Mouse (Mus musculus) forebrain, embryonic 16.5 days (tissue): ENCODE results near the gene Fut7. TPM values are rescaled to one million over a fixed set of nuclear protein-coding genes. Genes with fewer than 3 reads are reported as not detected.
A peak's percentile ranks its signal among the peaks of the same experiment; 100 is the strongest.

Experiments used
- ATAC-seq: fragments of 200-750 bp; cut with Nextera tagmentation; 2 replicates; pipeline ENCODE4 v1.8.0; 2017; ENCODE audit warnings: mild to moderate bottlenecking, moderate library complexity
- H3K27ac ChIP-seq: fragments of 300-500 bp; sonication (generic); 2 replicates; pipeline ENCODE4 v1.5.1; 2014; ENCODE audit warnings: low read length, control low read depth
- H3K27me3 ChIP-seq: fragments of 300-500 bp; sonication (generic); replicated peaks from 2 replicates; pipeline ENCODE4 v1.6.1; 2014; ENCODE audit warnings: low read length; ENCODE audit not compliant: control insufficient read depth, insufficient read depth
- H3K36me3 ChIP-seq: fragments of 300-500 bp; sonication (generic); 2 replicates; pipeline ENCODE4 v1.6.1; 2014; ENCODE audit not compliant: control insufficient read depth, insufficient read depth
- H3K4me1 ChIP-seq: fragments of 300-500 bp; sonication (generic); replicated peaks from 2 replicates; pipeline ENCODE4 v1.6.1; 2014; ENCODE audit warnings: low read length; ENCODE audit not compliant: control insufficient read depth, insufficient read depth
- H3K4me2 ChIP-seq: fragments of 300-500 bp; sonication (generic); 2 replicates; pipeline ENCODE4 v1.6.1; 2014; ENCODE audit warnings: mild to moderate bottlenecking, low read length, control low read depth
- H3K4me3 ChIP-seq: fragments of 300-500 bp; sonication (generic); replicated peaks from 2 replicates; pipeline ENCODE4 v1.5.1; 2014; ENCODE audit warnings: mild to moderate bottlenecking, low read length, control low read depth
- H3K9ac ChIP-seq: fragments of 300-500 bp; sonication (generic); replicated peaks from 2 replicates; pipeline ENCODE4 v1.6.1; 2014; ENCODE audit warnings: low read depth, low read length, control low read depth
- H3K9me3 ChIP-seq: fragments of 300-500 bp; sonication (generic); 2 replicates; pipeline ENCODE4 v1.6.1; 2016; ENCODE audit warnings: low read length; ENCODE audit not compliant: control insufficient read depth
- WGBS: fragments of 180-500 bp; shearing (Covaris S2); extraction: QIAGEN DNeasy Blood & Tissue Kit; methylation state at CpG from one replicate; pipeline ENCODE4 v1.1.7; 2014; 5-methylcytosine and 5-hydroxymethylcytosine counted together
- polyA plus RNA-seq: library from polyadenylated mRNA; unstranded; fragments of >200 nt; fragmentation: Nextera tagmentation; extraction: Ambion mirVana; gene quantifications from 2 replicates; pipeline ENCODE4 v1.2.1, GENCODE M21; 2015

Fut7 gene
- polyA plus RNA-seq, 1 experiment from 2014 or later = not detected

GRCm38 (mm10) chr2:25397010-25397409 lies 26.1 kb upstream of the Fut7 start:
- ATAC-seq = no peak
- Histone ChIP-seq H3K9me3 (no peaks in the 10 kb centered on the region), H3K4me3 (no peak overlapping the region), H3K4me2 (no peak overlapping the region), H3K4me1 (peaks cover 21% of the 10 kb centered on the region), H3K27me3 (peaks cover 44% of the 10 kb centered on the region), H3K27ac (no peak overlapping the region), H3K36me3 (no peaks in the 10 kb centered on the region), H3K9ac (no peak overlapping the region)
- 45% methylated on average over 1 of the region's 1 CpGs for WGBS

DNA sequence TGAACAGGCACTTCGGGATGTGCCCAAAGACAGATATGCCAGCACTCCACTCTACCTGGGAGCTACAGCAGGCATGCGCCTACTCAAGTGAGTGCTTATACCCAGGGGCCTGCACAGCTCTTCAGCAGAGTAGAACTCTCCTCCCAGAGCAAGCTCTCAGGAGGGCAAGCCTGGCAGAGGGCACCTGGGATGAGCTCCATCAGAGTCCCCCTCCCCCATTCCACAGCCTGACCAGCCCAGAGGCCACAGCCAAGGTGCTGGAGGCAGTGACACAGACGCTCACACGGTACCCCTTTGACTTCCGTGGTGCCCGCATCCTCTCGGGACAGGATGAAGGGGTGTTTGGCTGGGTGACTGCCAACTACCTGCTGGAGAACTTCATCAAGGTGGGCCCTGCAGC lies 25.0 kb upstream of the Fut7 start:
- H3K4me2 ChIP-seq = no peak overlapping the region
- no peak overlapping the region for H3K27ac ChIP-seq
- no peak overlapping the region for H3K9ac ChIP-seq
- no peak for ATAC-seq
- peaks cover 44% of the 10 kb centered on the region for H3K27me3 ChIP-seq
- no peaks in the 10 kb centered on the region for H3K9me3 ChIP-seq
- WGBS = 87% methylated on average over 7 of the region's 7 CpGs
- no peaks in the 10 kb centered on the region for H3K36me3 ChIP-seq
- no peak overlapping the region for H3K4me3 ChIP-seq
- H3K4me1 ChIP-seq = peaks cover 26% of the 10 kb centered on the region

DNA sequence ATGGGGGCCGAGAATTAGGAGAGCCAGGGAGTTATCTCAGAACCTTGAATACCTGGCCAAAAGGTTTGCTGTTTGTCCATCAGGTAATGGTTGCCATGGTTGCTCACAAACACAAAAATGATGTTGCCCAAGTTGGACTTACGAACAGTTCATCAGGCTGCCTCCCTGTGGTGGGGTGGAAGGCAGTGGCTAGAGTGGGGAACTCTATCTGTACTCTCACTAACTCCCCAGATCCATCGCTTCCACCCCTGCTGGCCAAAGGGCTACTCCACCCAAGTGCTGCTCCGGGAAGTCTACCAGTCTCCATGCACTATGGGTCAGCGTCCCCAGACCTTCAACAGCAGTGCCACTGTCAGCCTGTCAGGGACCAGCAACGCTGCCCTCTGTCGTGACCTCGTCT lies 24.0 kb upstream of the Fut7 start, which contains the start of gene Npdc1:
Gene Npdc1, plus strand, starts transcription at position 301 of the 400 bp plus-strand sequence.
- Histone ChIP-seq H3K27me3 (peaks cover 44% of the 10 kb centered on the region), H3K27ac (no peak within 1 kb of the TSS), H3K9ac (no peak within 1 kb of the TSS), H3K36me3 (no peaks in the 10 kb centered on the region), H3K4me3 (no peak within 1 kb of the TSS), H3K9me3 (no peaks in the 10 kb centered on the region), H3K4me1 (peaks cover 29% of the 10 kb centered on the region), H3K4me2 (no peak within 1 kb of the TSS)
- WGBS = 68% methylated on average over 8 of the region's 8 CpGs
- no peak for ATAC-seq

GRCm38 (mm10) chr2:25400291-25400690 lies 22.8 kb upstream of the Fut7 start:
- no peak for ATAC-seq

GRCm38 (mm10) chr2:25400764-25401163 lies 22.3 kb upstream of the Fut7 start:
- Histone ChIP-seq H3K4me1 (peaks cover 38% of the 10 kb centered on the region), H3K4me2 (peak overlapping the region; percentile 68), H3K27ac (no peak overlapping the region), H3K27me3 (peaks cover 33% of the 10 kb centered on the region), H3K9me3 (no peaks in the 10 kb centered on the region), H3K36me3 (no peaks in the 10 kb centered on the region), H3K4me3 (peak overlapping the region; percentile 37), H3K9ac (peak overlapping the region; percentile 47)
- WGBS = 3% methylated on average over 17 of the region's 17 CpGs
- ATAC-seq = no peak

More at GRCm38 (mm10) chr2:25400291-25400690, 22.8 kb upstream of the Fut7 start:
- H3K4me3 ChIP-seq = peak overlapping the region; percentile 37
- WGBS = 25% methylated on average over 16 of the region's 16 CpGs
- no peaks in the 10 kb centered on the region for H3K36me3 ChIP-seq
- H3K4me2 ChIP-seq = peak overlapping the region; percentile 68
- H3K27me3 ChIP-seq = peaks cover 36% of the 10 kb centered on the region
- no peak overlapping the region for H3K27ac ChIP-seq
- H3K9ac ChIP-seq = peak overlapping the region; percentile 47
- H3K9me3 ChIP-seq = no peaks in the 10 kb centered on the region
- H3K4me1 ChIP-seq = peaks cover 38% of the 10 kb centered on the region

DNA sequence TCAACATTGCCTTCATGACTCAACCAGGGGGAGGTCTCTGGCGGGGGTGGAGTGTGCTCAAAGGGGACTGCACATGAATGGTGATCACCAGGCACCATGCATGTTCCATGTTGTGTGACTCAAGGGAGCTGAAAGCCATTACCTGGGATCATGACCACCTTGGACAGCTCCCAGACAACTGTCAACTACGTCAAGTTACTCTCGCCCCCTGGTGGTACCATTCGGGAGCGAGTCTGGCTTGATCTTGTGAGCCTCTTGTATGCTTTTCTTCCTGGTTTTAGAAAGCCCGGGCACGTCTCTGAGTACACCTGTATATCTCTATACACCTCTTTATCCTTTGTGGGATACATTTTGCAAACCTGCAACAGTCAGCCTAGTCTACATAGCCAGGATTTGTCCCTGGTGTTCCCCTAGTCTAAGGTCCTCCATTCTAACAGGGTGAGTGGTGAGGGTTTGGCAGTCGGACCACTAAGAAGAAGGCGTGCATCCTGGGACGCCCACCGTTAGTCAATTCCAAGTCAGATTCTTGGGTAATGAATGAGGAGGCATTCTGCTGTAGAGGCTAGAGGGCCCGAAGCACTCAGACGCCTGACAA lies 20.6 kb upstream of the Fut7 start:
- WGBS = under 1% methylated on average over 13 of the region's 13 CpGs
- no peaks in the 10 kb centered on the region for H3K36me3 ChIP-seq
- H3K27me3 ChIP-seq = peaks cover 19% of the 10 kb centered on the region
- peak; percentile 7 for ATAC-seq
- peak overlapping the region; percentile 89 for H3K4me3 ChIP-seq
- peak overlapping the region; percentile 95 for H3K9ac ChIP-seq
- peak overlapping the region; percentile 67 for H3K4me2 ChIP-seq
- peak overlapping the region; percentile 90 for H3K27ac ChIP-seq
- H3K9me3 ChIP-seq = no peaks in the 10 kb centered on the region
- H3K4me1 ChIP-seq = peaks cover 28% of the 10 kb centered on the region

DNA sequence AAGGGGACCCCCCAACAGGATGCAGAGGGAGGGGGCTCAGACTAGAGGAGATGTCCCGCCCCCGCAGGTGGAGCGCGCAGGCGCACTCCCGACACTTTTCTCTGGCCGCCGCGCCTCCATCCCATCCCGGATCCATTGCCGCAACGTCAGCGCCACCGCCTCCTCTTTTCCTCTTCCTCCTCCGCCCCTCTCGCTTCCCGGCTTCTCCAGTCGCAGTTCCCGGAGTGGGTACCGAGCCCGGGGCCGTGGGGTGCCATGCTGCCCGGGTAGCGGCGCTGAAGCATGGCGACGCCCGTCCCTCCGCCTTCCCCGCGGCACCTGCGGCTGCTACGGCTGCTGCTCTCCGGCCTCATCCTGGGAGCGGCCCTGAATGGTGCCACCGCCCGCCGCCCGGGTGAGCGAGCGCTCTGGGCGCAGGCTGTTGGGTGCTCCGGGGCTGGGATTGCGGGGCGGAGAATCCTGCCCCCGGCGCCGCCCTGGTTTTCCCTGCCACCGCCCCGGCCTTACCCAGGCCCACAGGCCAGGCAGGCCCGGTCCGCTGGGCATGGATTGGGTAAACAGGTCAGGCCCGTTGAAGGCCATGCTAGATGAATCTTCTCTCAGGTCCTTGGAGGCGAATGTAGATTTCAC lies 20.0 kb upstream of the Fut7 start:
- H3K27me3 ChIP-seq = peaks cover 13% of the 10 kb centered on the region
- peak overlapping the region; percentile 67 for H3K4me2 ChIP-seq
- peak overlapping the region; percentile 90 for H3K27ac ChIP-seq
- H3K36me3 ChIP-seq = peaks cover 3% of the 10 kb centered on the region; the same call in 1 of the 2 replicates
- no peaks in the 10 kb centered on the region for H3K9me3 ChIP-seq
- WGBS = under 1% methylated on average over 50 of the region's 54 CpGs
- H3K4me3 ChIP-seq = peak overlapping the region; percentile 89
- peaks cover 28% of the 10 kb centered on the region for H3K4me1 ChIP-seq
- H3K9ac ChIP-seq = peak overlapping the region; percentile 95
- ATAC-seq = peak; percentile 87

DNA sequence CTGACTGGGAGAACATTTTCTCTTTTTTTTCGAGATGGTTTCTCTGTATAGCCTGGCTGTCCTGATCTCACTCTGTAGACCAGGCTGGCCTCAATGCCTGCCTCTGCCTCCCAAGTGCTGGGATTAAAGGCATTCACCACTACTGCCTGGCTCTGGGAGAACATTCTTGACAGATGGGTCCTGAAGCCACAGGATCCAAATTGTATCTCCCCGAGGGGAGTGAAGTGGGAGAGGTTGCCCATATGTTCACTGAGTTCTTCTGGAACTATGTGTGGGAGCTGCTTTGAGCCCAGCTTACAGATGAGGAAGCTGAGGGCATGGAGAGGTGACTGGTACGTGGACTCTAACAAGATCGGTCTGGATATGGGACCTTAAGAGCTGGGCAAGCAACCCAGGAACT lies 19.1 kb upstream of the Fut7 start:
- peak overlapping the region; percentile 89 for H3K4me3 ChIP-seq
- ATAC-seq = no peak
- no peak overlapping the region for H3K27ac ChIP-seq
- peak overlapping the region; percentile 95 for H3K9ac ChIP-seq
- H3K4me2 ChIP-seq = peak overlapping the region; percentile 67
- peaks cover 6% of the 10 kb centered on the region; the same call in 1 of the 2 replicates for H3K36me3 ChIP-seq
- peaks cover 28% of the 10 kb centered on the region for H3K4me1 ChIP-seq
- WGBS = 76% methylated on average over 4 of the region's 4 CpGs
- no peaks in the 10 kb centered on the region for H3K9me3 ChIP-seq
- H3K27me3 ChIP-seq = peaks cover 9% of the 10 kb centered on the region

DNA sequence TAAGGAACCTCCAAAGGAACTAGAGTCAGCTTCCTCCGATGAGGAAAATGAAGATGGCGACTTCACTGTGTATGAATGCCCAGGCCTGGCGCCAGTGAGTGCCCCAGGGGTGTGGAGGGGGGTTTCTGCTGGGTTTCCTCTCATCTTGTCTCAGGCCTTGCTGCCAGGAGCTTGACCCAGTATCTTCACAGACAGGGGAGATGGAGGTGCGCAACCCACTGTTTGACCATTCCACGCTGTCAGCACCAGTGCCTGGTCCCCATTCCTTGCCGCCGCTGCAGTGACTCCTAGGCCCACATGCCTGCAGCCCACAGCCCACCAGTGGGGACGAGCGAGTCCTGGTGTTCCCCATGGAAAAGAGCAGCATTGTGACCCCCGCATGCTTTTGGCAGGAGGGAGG lies 14.2 kb upstream of the Fut7 start:
- no peak for ATAC-seq
- no peak overlapping the region for H3K4me2 ChIP-seq
- peaks cover 12% of the 10 kb centered on the region; the same call in 1 of the 2 replicates for H3K36me3 ChIP-seq
- no peak overlapping the region for H3K9ac ChIP-seq
- H3K27ac ChIP-seq = no peak overlapping the region
- H3K4me3 ChIP-seq = no peak overlapping the region
- no peaks in the 10 kb centered on the region for H3K27me3 ChIP-seq
- no peaks in the 10 kb centered on the region for H3K9me3 ChIP-seq
- peaks cover 18% of the 10 kb centered on the region for H3K4me1 ChIP-seq
- 91% methylated on average over 10 of the region's 10 CpGs for WGBS
